Mouse (Mus musculus): ENCODE measurements around the gene Ppp1r14c. TPM values are rescaled to one million over a fixed set of nuclear protein-coding genes. Genes with fewer than 3 reads are reported as not detected.

Ppp1r14c gene
- total and polyA plus RNA-seq, 3 experiments: not detected

GRCm38 (mm10) chr10:3476611-3477010, 110.8 kb downstream of the Ppp1r14c start:
- Histone ChIP-seq H3K4me2 (ENCODE audit: insufficient read depth, low read depth, poor library complexity, severe bottlenecking) (no peak overlapping the region), H3K36me3 (replicated peaks in 1 of 2; ENCODE audit: control insufficient read depth in 1 of 2, insufficient read depth in 1 of 2, low read length in 1 of 2) (no peaks in the 10 kb centered on the region), H3K27ac (ENCODE audit: insufficient read depth, low read depth) (no peak overlapping the region), H3K4me1 (ENCODE audit: control insufficient read depth in 1 of 2, insufficient read depth in 2 of 2) (peaks cover 0 to 5% of the 10 kb centered on the region in 2 experiments; a peak in 1 of 4 replicates), H3K27me3 (replicated peaks) (no peaks in the 10 kb centered on the region), H3K9me3 (replicated peaks; ENCODE audit: low read length) (no peaks in the 10 kb centered on the region), H3K79me2 (replicated peaks; ENCODE audit: control insufficient read depth, extremely low read depth, insufficient read depth, poor library complexity, severe bottlenecking) (no peaks in the 10 kb centered on the region), H3K9ac (ENCODE audit: insufficient read depth, low read depth) (no peak overlapping the region), H3K4me3 (replicated peaks in 1 of 3; ENCODE audit: low read depth in 2 of 3, low read length in 2 of 3, poor library complexity in 1 of 3) (no peak overlapping the region)
- DNase-seq (ENCODE audit: extremely low read depth): no peak
- dilution Hi-C loops (cut with MboI; ENCODE audit: extremely low pct_ligation_motif_present, extremely low pct_unique_long_range_greater_than_20kb, low sequenced_read_pairs) (no loop called here), in situ Hi-C loops (cut with MboI; ENCODE audit: low pct_ligation_motif_present, low pct_unique_long_range_greater_than_20kb, low sequenced_read_pairs) (no loop called here)
- TF ChIP-seq SIN3A (IDR thresholded peaks at IDR 0.05; ENCODE audit: low read length) (no peak), MEF2A (IDR thresholded peaks at IDR 0.05; ENCODE audit: borderline replicate concordance, low read depth, low read length) (no peak), NELFE (IDR thresholded peaks at IDR 0.05; ENCODE audit: low read depth, low read length) (no peak), USF2 (conservative IDR thresholded peaks at IDR 0.05; ENCODE audit: low read depth, low read length) (no peak), ETS1 (conservative IDR thresholded peaks at IDR 0.05; ENCODE audit: low read depth, low read length) (no peak), CTCF (conservative IDR thresholded peaks at IDR 0.05 in 1 of 2, IDR thresholded peaks at IDR 0.05 in 1 of 2; ENCODE audit: low read depth in 2 of 2, low read length in 2 of 2) (no peak), KAT2A (IDR thresholded peaks at IDR 0.05; ENCODE audit: insufficient replicate concordance, low read length) (no peak), EP300 (IDR thresholded peaks at IDR 0.05; ENCODE audit: low read length) (no peak), SMC3 (IDR thresholded peaks at IDR 0.05; ENCODE audit: low read depth, low read length) (no peak), MAX (IDR thresholded peaks at IDR 0.05; ENCODE audit: low read length) (no peak)

- dilution Hi-C loops (cut with MboI; ENCODE audit: extremely low pct_ligation_motif_present, extremely low pct_unique_long_range_greater_than_20kb, low sequenced_read_pairs) (no loop called here), in situ Hi-C loops (cut with MboI; ENCODE audit: low pct_ligation_motif_present, low pct_unique_long_range_greater_than_20kb, low sequenced_read_pairs) (no loop called here)
- Histone ChIP-seq H3K79me2 (replicated peaks; ENCODE audit: control insufficient read depth, extremely low read depth, insufficient read depth, poor library complexity, severe bottlenecking) (no peaks in the 10 kb centered on the region), H3K27me3 (replicated peaks) (no peaks in the 10 kb centered on the region), H3K4me1 (ENCODE audit: control insufficient read depth in 1 of 2, insufficient read depth in 2 of 2) (peaks cover 0 to 5% of the 10 kb centered on the region in 2 experiments; a peak in 1 of 4 replicates), H3K9me3 (replicated peaks; ENCODE audit: low read length) (no peaks in the 10 kb centered on the region), H3K4me2 (ENCODE audit: insufficient read depth, low read depth, poor library complexity, severe bottlenecking) (no peak overlapping the region), H3K4me3 (replicated peaks in 1 of 3; ENCODE audit: low read depth in 2 of 3, low read length in 2 of 3, poor library complexity in 1 of 3) (no peak overlapping the region), H3K27ac (ENCODE audit: insufficient read depth, low read depth) (no peak overlapping the region), H3K9ac (ENCODE audit: insufficient read depth, low read depth) (no peak overlapping the region), H3K36me3 (replicated peaks in 1 of 2; ENCODE audit: control insufficient read depth in 1 of 2, insufficient read depth in 1 of 2, low read length in 1 of 2) (no peaks in the 10 kb centered on the region)
- TF ChIP-seq MEF2A (IDR thresholded peaks at IDR 0.05; ENCODE audit: borderline replicate concordance, low read depth, low read length) (no peak), MAX (IDR thresholded peaks at IDR 0.05; ENCODE audit: low read length) (no peak), CHD2 (IDR thresholded peaks at IDR 0.05; ENCODE audit: low read length) (no peak), NRF1 (IDR thresholded peaks at IDR 0.05; ENCODE audit: low read depth, low read length) (no peak), POLR2AphosphoS2 (IDR thresholded peaks at IDR 0.05; ENCODE audit: low read depth, low read length) (no peak)
- DNase-seq (ENCODE audit: extremely low read depth): no peak
Observed at GRCm38 (mm10) chr10:3479772-3480171, 113.9 kb downstream of the Ppp1r14c start.

- Histone ChIP-seq H3K4me1 (ENCODE audit: control insufficient read depth in 1 of 2, insufficient read depth in 2 of 2) (no peaks in the 10 kb centered on the region), H3K4me3 (replicated peaks in 1 of 3; ENCODE audit: low read depth in 2 of 3, low read length in 2 of 3, poor library complexity in 1 of 3) (no peak overlapping the region), H3K36me3 (replicated peaks in 1 of 2; ENCODE audit: control insufficient read depth in 1 of 2, insufficient read depth in 1 of 2, low read length in 1 of 2) (no peaks in the 10 kb centered on the region), H3K27me3 (replicated peaks) (no peaks in the 10 kb centered on the region), H3K9me3 (replicated peaks; ENCODE audit: low read length) (no peaks in the 10 kb centered on the region), H3K4me2 (ENCODE audit: insufficient read depth, low read depth, poor library complexity, severe bottlenecking) (no peak overlapping the region), H3K9ac (ENCODE audit: insufficient read depth, low read depth) (no peak overlapping the region), H3K27ac (ENCODE audit: insufficient read depth, low read depth) (no peak overlapping the region), H3K79me2 (replicated peaks; ENCODE audit: control insufficient read depth, extremely low read depth, insufficient read depth, poor library complexity, severe bottlenecking) (no peaks in the 10 kb centered on the region)
- DNase-seq (ENCODE audit: extremely low read depth): no peak
- in situ Hi-C loops (cut with MboI; ENCODE audit: low pct_ligation_motif_present, low pct_unique_long_range_greater_than_20kb, low sequenced_read_pairs): no loop called here
- TF ChIP-seq RCOR1 (conservative IDR thresholded peaks at IDR 0.05; ENCODE audit: low read depth, low read length) (no peak), SMC3 (IDR thresholded peaks at IDR 0.05; ENCODE audit: low read depth, low read length) (no peak), CHD1 (IDR thresholded peaks at IDR 0.05; ENCODE audit: low read depth, low read length) (no peak), NELFE (IDR thresholded peaks at IDR 0.05; ENCODE audit: low read depth, low read length) (no peak), UBTF (IDR thresholded peaks at IDR 0.05; ENCODE audit: low read depth, low read length) (no peak)
- dilution Hi-C loops (cut with MboI; ENCODE audit: extremely low pct_ligation_motif_present, extremely low pct_unique_long_range_greater_than_20kb, low sequenced_read_pairs): no loop called here
Observed at GRCm38 (mm10) chr10:3490052-3490451, 124.2 kb downstream of the Ppp1r14c start.
